Mouse (Mus musculus): ENCODE data around the gene Atp13a5. TPM values are rescaled to one million over a fixed set of nuclear protein-coding genes. Genes with fewer than 3 reads are reported as not detected.

Gene Atp13a5
- polyA plus RNA-seq, 1 experiment, result 0.07 TPM

DNA sequence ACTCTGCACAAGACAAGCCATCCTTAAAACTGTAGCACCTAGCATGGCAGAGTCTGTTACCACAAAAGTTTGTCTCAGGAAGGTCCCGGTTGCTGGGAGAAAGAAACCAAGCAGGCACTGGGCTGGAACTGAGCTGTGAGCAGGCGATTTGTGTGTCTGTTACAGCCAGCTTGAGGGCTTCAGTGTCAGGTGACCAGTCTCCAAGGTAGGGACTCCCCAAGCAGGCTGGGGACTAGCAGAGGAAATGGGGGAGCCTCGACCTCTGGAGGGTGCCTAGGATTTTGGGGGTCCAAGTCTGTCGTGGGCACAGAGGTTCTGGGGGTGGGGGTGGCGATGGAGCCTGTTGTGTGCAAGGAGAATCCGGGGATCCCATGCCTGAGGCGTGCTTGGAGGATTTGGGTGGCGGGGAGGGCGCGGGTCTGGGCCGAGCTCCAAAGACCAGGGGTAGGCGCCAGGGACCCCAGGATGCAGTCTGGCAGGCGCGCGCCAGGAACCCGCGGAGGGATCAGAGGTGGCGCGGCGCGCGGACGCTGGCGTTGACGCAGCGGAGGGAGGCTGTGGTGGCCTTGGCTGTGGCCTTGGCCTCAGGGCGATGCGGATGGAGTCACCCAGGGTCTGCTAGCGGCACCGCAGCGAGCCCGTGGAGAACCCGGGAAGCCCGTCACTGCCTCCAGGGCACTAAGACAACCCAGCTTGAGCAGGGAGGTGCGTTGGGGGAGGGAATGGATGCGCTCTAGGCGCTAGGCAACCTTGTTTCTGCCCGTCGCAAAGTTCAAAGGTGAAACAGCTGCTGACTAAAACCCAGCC, 168.7 kb downstream of the Atp13a5 start, which contains the start of gene Hrasls:
Gene Hrasls, plus strand, starts transcription at position 91 of the 807 bp plus-strand sequence.
- Histone ChIP-seq H3K4me1 (ENCODE audit: control insufficient read depth, insufficient read depth, low read length) (no peaks in the 10 kb centered on the region), H3K4me3 (replicated peaks; ENCODE audit: extremely low read depth, low read depth, low read length) (no peak within 1 kb of the TSS)
- DNase-seq, result no peak
- no peak for TF ChIP-seq CTCF (IDR thresholded peaks at IDR 0.05; ENCODE audit: insufficient read depth, low read length)
- TF ChIP-seq POLR2A (IDR thresholded peaks at IDR 0.05; ENCODE audit: borderline replicate concordance, extremely low read depth, low read depth, low read length), result no peak
- 3% methylated on average over 39 of the region's 39 CpGs for WGBS

GRCm38 (mm10) chr16:29208841-29209240, 169.7 kb downstream of the Atp13a5 start:
- H3K4me1 ChIP-seq (ENCODE audit: control insufficient read depth, insufficient read depth, low read length), result no peaks in the 10 kb centered on the region
- no peak overlapping the region for H3K4me3 ChIP-seq (replicated peaks; ENCODE audit: extremely low read depth, low read depth, low read length)
- DNase-seq, result no peak
- 68% methylated on average over 7 of the region's 7 CpGs for WGBS
- TF ChIP-seq CTCF (IDR thresholded peaks at IDR 0.05; ENCODE audit: insufficient read depth, low read length) (no peak), POLR2A (IDR thresholded peaks at IDR 0.05; ENCODE audit: borderline replicate concordance, extremely low read depth, low read depth, low read length) (no peak)

GRCm38 (mm10) chr16:29205581-29205980, 173.0 kb downstream of the Atp13a5 start:
- no peak for DNase-seq
- Histone ChIP-seq H3K4me3 (replicated peaks; ENCODE audit: extremely low read depth, low read depth, low read length) (no peak overlapping the region), H3K4me1 (ENCODE audit: control insufficient read depth, insufficient read depth, low read length) (no peaks in the 10 kb centered on the region)
- TF ChIP-seq CTCF (IDR thresholded peaks at IDR 0.05; ENCODE audit: insufficient read depth, low read length) (no peak), POLR2A (IDR thresholded peaks at IDR 0.05; ENCODE audit: borderline replicate concordance, extremely low read depth, low read depth, low read length) (no peak)
- WGBS, result 43% methylated on average over 2 of the region's 2 CpGs

DNA sequence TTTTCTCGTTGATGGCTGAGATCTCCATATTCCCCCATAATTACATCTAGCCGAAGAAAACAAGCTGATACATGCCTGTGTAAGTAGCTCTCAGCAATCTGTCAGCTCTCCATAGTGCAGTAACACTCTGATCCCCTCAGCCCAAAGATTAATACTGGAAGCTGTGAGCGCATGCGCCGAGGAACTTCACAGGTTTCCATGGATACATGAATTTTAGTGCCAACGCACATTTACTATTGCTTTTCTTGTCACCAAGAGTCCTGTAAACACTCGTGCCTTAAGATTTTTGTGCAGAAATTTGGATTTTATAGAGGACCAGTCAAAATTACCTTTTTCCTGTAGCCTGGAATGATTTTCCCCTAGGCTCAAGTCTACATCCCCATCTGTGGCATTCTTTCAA, 173.7 kb downstream of the Atp13a5 start:
- Histone ChIP-seq H3K4me3 (replicated peaks; ENCODE audit: extremely low read depth, low read depth, low read length) (no peak overlapping the region), H3K4me1 (ENCODE audit: control insufficient read depth, insufficient read depth, low read length) (no peaks in the 10 kb centered on the region)
- TF ChIP-seq CTCF (IDR thresholded peaks at IDR 0.05; ENCODE audit: insufficient read depth, low read length) (no peak), POLR2A (IDR thresholded peaks at IDR 0.05; ENCODE audit: borderline replicate concordance, extremely low read depth, low read depth, low read length) (no peak)
- no peak for DNase-seq
- WGBS, result 66% methylated on average over 7 of the region's 7 CpGs

GRCm38 (mm10) chr16:29201146-29201545, 177.4 kb downstream of the Atp13a5 start:
- Histone ChIP-seq H3K4me1 (ENCODE audit: control insufficient read depth, insufficient read depth, low read length) (no peaks in the 10 kb centered on the region), H3K4me3 (replicated peaks; ENCODE audit: extremely low read depth, low read depth, low read length) (no peak overlapping the region)
- WGBS, result 79% methylated on average over 2 of the region's 2 CpGs
- no peak for DNase-seq
- no peak for TF ChIP-seq CTCF (IDR thresholded peaks at IDR 0.05; ENCODE audit: insufficient read depth, low read length)
- TF ChIP-seq POLR2A (IDR thresholded peaks at IDR 0.05; ENCODE audit: borderline replicate concordance, extremely low read depth, low read depth, low read length), result no peak

- 20% methylated on average over 5 of the region's 5 CpGs for WGBS
- no peaks in the 10 kb centered on the region for H3K4me1 ChIP-seq (ENCODE audit: control insufficient read depth, insufficient read depth, low read length)
- TF ChIP-seq POLR2A (IDR thresholded peaks at IDR 0.05; ENCODE audit: borderline replicate concordance, extremely low read depth, low read depth, low read length), result no peak
- no peak for TF ChIP-seq CTCF (IDR thresholded peaks at IDR 0.05; ENCODE audit: insufficient read depth, low read length)
- H3K4me3 ChIP-seq (replicated peaks; ENCODE audit: extremely low read depth, low read depth, low read length), result no peak overlapping the region
- no peak for DNase-seq
Measured at GRCm38 (mm10) chr16:29198461-29198860, 180.1 kb downstream of the Atp13a5 start.

GRCm38 (mm10) chr16:29195156-29195555, 183.4 kb downstream of the Atp13a5 start:
- H3K4me3 ChIP-seq (replicated peaks; ENCODE audit: extremely low read depth, low read depth, low read length), result no peak overlapping the region
- no peaks in the 10 kb centered on the region for H3K4me1 ChIP-seq (ENCODE audit: control insufficient read depth, insufficient read depth, low read length)
- TF ChIP-seq POLR2A (IDR thresholded peaks at IDR 0.05; ENCODE audit: borderline replicate concordance, extremely low read depth, low read depth, low read length), result no peak
- no peak for TF ChIP-seq CTCF (IDR thresholded peaks at IDR 0.05; ENCODE audit: insufficient read depth, low read length)
- no peak for DNase-seq
- WGBS, result 77% methylated on average over 1 of the region's 1 CpGs

- H3K4me1 ChIP-seq (ENCODE audit: control insufficient read depth, insufficient read depth, low read length), result no peaks in the 10 kb centered on the region
- 78% methylated on average over 4 of the region's 4 CpGs for WGBS
- no peak overlapping the region for H3K4me3 ChIP-seq (replicated peaks; ENCODE audit: extremely low read depth, low read depth, low read length)
- no peak for DNase-seq
- TF ChIP-seq POLR2A (IDR thresholded peaks at IDR 0.05; ENCODE audit: borderline replicate concordance, extremely low read depth, low read depth, low read length) (no peak), CTCF (IDR thresholded peaks at IDR 0.05; ENCODE audit: insufficient read depth, low read length) (no peak)
Measured at GRCm38 (mm10) chr16:29193981-29194380, 184.6 kb downstream of the Atp13a5 start.

- WGBS, result 35% methylated on average over 5 of the region's 5 CpGs
Measured at GRCm38 (mm10) chr16:29192911-29193310, 185.6 kb downstream of the Atp13a5 start.

More at GRCm38 (mm10) chr16:29192911-29193310, 185.6 kb downstream of the Atp13a5 start:
- DNase-seq, result no peak
- TF ChIP-seq CTCF (IDR thresholded peaks at IDR 0.05; ENCODE audit: insufficient read depth, low read length), result no peak
- no peak for TF ChIP-seq POLR2A (IDR thresholded peaks at IDR 0.05; ENCODE audit: borderline replicate concordance, extremely low read depth, low read depth, low read length)
- no peak overlapping the region for H3K4me3 ChIP-seq (replicated peaks; ENCODE audit: extremely low read depth, low read depth, low read length)
- no peaks in the 10 kb centered on the region for H3K4me1 ChIP-seq (ENCODE audit: control insufficient read depth, insufficient read depth, low read length)

Other genes with a start within 250 kb of the Atp13a5 start
- gene Hrasls, start 169.0 kb downstream of the Atp13a5 start, polyA plus RNA-seq (2012; rRNA removed), result 2.0 TPM in 1 of 2 replicates, not detected in the other
- gene Atp13a4, start 166.1 kb upstream of the Atp13a5 start, polyA plus RNA-seq (2012; rRNA removed), result 3.0 and 6.3 TPM in 2 replicates
- 6.9 and 9.6 TPM in 2 replicates for gene Opa1, start 200.6 kb upstream of the Atp13a5 start, polyA plus RNA-seq (2012; rRNA removed)